Mouse (Mus musculus) erythroblast, embryonic 14.5 days (primary cell): ENCODE results near the gene Sirt5. TPM values are rescaled to one million over a fixed set of nuclear protein-coding genes. Genes with fewer than 3 reads are reported as not detected.

ENCODE experiments used
- H3K27me3 ChIP-seq: 2 replicates; pipeline ENCODE4 v1.6.1; 2012; ENCODE audit warnings: inconsistent platforms; ENCODE audit not compliant: control insufficient read depth
- H3K36me3 ChIP-seq: 2 replicates; pipeline ENCODE4 v1.6.1; 2012; ENCODE audit warnings: mild to moderate bottlenecking, inconsistent platforms; ENCODE audit not compliant: control insufficient read depth
- H3K4me1 ChIP-seq: 2 replicates; pipeline ENCODE4 v1.6.1; 2012; ENCODE audit warnings: inconsistent platforms; ENCODE audit not compliant: control insufficient read depth
- H3K4me3 ChIP-seq: replicated peaks from 2 replicates; pipeline ENCODE3; 2012; ENCODE audit warnings: moderate library complexity, mild to moderate bottlenecking, inconsistent platforms
- H3K9me3 ChIP-seq: 2 replicates; pipeline ENCODE4 v1.6.1; 2012; ENCODE audit warnings: low read length, inconsistent platforms, mixed read lengths; ENCODE audit not compliant: control insufficient read depth
- GATA1 ChIP-seq: IDR thresholded peaks from 2 replicates; pipeline ENCODE4 v1.6.1; 2012; ENCODE audit warnings: low read length, inconsistent platforms, mixed read lengths
- TAL1 ChIP-seq: IDR thresholded peaks from 3 replicates; pipeline ENCODE4 v1.6.1; 2012; ENCODE audit warnings: low read length, inconsistent platforms, mixed read lengths
- polyA plus RNA-seq: library from polyadenylated mRNA; stranded (reverse); fragments of >175 nt; gene quantifications from 2 replicates; pipeline ENCODE4 v1.2.3, GENCODE M21; 2012

The Sirt5 gene
- polyA plus RNA-seq, 1 experiment: 0.14 TPM

- Histone ChIP-seq H3K4me3 (no peak overlapping the region), H3K36me3 (peaks cover 81% of the 10 kb centered on the region), H3K9me3 (no peaks in the 10 kb centered on the region), H3K27me3 (no peaks in the 10 kb centered on the region), H3K4me1 (no peaks in the 10 kb centered on the region)
- TF ChIP-seq GATA1 (no peak), TAL1 (no peak)
These were observed 48.3 kb downstream of the Sirt5 start for GRCm38 (mm10) chr13:43413611-43414010.

GRCm38 (mm10) chr13:43415249-43415648 is 50.0 kb downstream of the Sirt5 start:
- H3K9me3 ChIP-seq: no peaks in the 10 kb centered on the region
- no peak for TF ChIP-seq GATA1
- no peak for TF ChIP-seq TAL1
- no peak overlapping the region for H3K4me3 ChIP-seq
- H3K4me1 ChIP-seq: no peaks in the 10 kb centered on the region
- H3K36me3 ChIP-seq: peaks cover 87% of the 10 kb centered on the region
- no peaks in the 10 kb centered on the region for H3K27me3 ChIP-seq

GRCm38 (mm10) chr13:43428436-43428835 is 63.1 kb downstream of the Sirt5 start:
- TF ChIP-seq TAL1 (no peak), GATA1 (no peak)
- H3K4me3 ChIP-seq: no peak overlapping the region
- H3K27me3 ChIP-seq: no peaks in the 10 kb centered on the region
- no peaks in the 10 kb centered on the region for H3K9me3 ChIP-seq
- peaks cover 36% of the 10 kb centered on the region for H3K36me3 ChIP-seq
- no peaks in the 10 kb centered on the region; the same call in 1 of the 2 replicates for H3K4me1 ChIP-seq

- no peaks in the 10 kb centered on the region; the same call in 1 of the 2 replicates for H3K4me1 ChIP-seq
- TF ChIP-seq TAL1 (no peak), GATA1 (no peak)
- no peak overlapping the region for H3K4me3 ChIP-seq
- peaks cover 18% of the 10 kb centered on the region for H3K36me3 ChIP-seq
- H3K9me3 ChIP-seq: no peaks in the 10 kb centered on the region
- H3K27me3 ChIP-seq: no peaks in the 10 kb centered on the region
These were observed 68.1 kb downstream of the Sirt5 start for GRCm38 (mm10) chr13:43433395-43433794.

- peaks cover 1% of the 10 kb centered on the region; the same call in 1 of the 2 replicates for H3K4me1 ChIP-seq
- no peak overlapping the region for H3K4me3 ChIP-seq
These were observed 75.1 kb downstream of the Sirt5 start for GRCm38 (mm10) chr13:43440376-43440775.

GRCm38 (mm10) chr13:43442551-43442950 is 77.3 kb downstream of the Sirt5 start:
- Histone ChIP-seq H3K9me3 (no peaks in the 10 kb centered on the region), H3K4me1 (peaks cover 1% of the 10 kb centered on the region; the same call in 1 of the 2 replicates), H3K27me3 (no peaks in the 10 kb centered on the region), H3K36me3 (no peaks in the 10 kb centered on the region), H3K4me3 (no peak overlapping the region)
- no peak for TF ChIP-seq TAL1
- TF ChIP-seq GATA1: no peak

More at GRCm38 (mm10) chr13:43440376-43440775, 75.1 kb downstream of the Sirt5 start:
- Histone ChIP-seq H3K36me3 (no peaks in the 10 kb centered on the region), H3K9me3 (no peaks in the 10 kb centered on the region), H3K27me3 (no peaks in the 10 kb centered on the region)
- TF ChIP-seq TAL1 (no peak), GATA1 (no peak)

GRCm38 (mm10) chr13:43443706-43444105 is 78.4 kb downstream of the Sirt5 start:
- TF ChIP-seq GATA1 (no peak), TAL1 (no peak)
- Histone ChIP-seq H3K4me1 (peaks cover 1% of the 10 kb centered on the region; the same call in 1 of the 2 replicates), H3K4me3 (no peak overlapping the region), H3K27me3 (no peaks in the 10 kb centered on the region), H3K36me3 (no peaks in the 10 kb centered on the region), H3K9me3 (no peaks in the 10 kb centered on the region)

GRCm38 (mm10) chr13:43444717-43445116 is 79.4 kb downstream of the Sirt5 start:
- H3K4me1 ChIP-seq: peaks cover 1% of the 10 kb centered on the region; the same call in 1 of the 2 replicates
- no peak for TF ChIP-seq GATA1
- TF ChIP-seq TAL1: no peak
- H3K4me3 ChIP-seq: no peak overlapping the region
- no peaks in the 10 kb centered on the region for H3K27me3 ChIP-seq
- H3K9me3 ChIP-seq: no peaks in the 10 kb centered on the region
- no peaks in the 10 kb centered on the region for H3K36me3 ChIP-seq

Other genes starting within 250 kb of the Sirt5 start
- gene Tbc1d7, start 194.0 kb upstream of the Sirt5 start, polyA plus RNA-seq: 0.29 and 0.42 TPM in 2 replicates
- 0.01 and 0.03 TPM in 2 replicates for gene Gfod1, start 61.3 kb upstream of the Sirt5 start, polyA plus RNA-seq
- gene Nol7, start 32.9 kb downstream of the Sirt5 start, polyA plus RNA-seq: 24.4 and 27.4 TPM in 2 replicates
- 2.1 and 2.7 TPM in 2 replicates for gene Ranbp9, start 115.8 kb downstream of the Sirt5 start, polyA plus RNA-seq
- gene Mcur1, start 194.7 kb downstream of the Sirt5 start, polyA plus RNA-seq: 0.23 and 0.30 TPM in 2 replicates